Mouse (Mus musculus) inflammation-experienced regulatory T-cells, adult 6 months (primary cell): Measurements from ENCODE around the gene Sept5. TPM values are rescaled to one million over a fixed set of nuclear protein-coding genes. Genes with fewer than 3 reads are reported as not detected.

ENCODE experiments used
- ATAC-seq: one replicate; pipeline ENCODE4 v1.8.0; 2017
- polyA plus RNA-seq, 3 experiments: library from polyadenylated mRNA; unstranded; fragments of 100-300 nt; shearing (Covaris generic); gene quantifications; one replicate each; pipeline ENCODE4 v1.2.1; 2017

The Sept5 gene
- polyA plus RNA-seq, 3 experiments from 2014 or later: 0.72 to 0.78 (median 0.77) TPM

- ATAC-seq: no peak
These were observed 47.2 kb downstream of the Sept5 start for GRCm38 (mm10) chr16:18582426-18583148.

DNA sequence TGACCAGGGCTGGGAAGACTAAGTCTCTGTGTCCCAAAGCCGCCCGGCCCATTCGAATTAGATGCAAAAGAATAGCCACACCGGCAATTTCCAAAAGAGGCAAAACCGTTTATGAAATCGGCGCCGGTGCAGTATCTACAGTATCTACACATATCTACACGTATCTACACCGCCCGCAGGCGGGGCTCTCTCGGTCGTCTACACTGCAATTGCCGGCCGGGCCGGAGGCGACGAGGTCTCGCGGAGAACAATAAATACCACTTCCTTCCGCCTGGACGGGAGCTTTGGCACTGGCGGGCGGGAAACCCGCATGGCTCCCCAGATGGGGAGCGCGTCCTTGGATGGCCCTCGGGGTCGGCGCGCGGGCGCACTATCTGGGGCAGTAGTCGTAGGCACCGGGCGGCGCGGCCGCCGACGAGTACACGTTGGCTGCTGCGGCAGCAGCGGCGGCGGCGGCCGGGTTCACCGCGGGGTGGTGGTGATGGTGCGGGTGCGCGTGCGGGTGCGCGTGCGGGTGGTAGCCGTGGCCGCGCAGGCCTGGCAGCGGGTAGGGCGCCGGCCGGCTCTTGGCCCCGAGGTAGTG is 48.0 kb downstream of the Sept5 start:
- no peak for ATAC-seq

- no peak for ATAC-seq
These were observed 48.6 kb downstream of the Sept5 start for GRCm38 (mm10) chr16:18581050-18581622.

GRCm38 (mm10) chr16:18580389-18580788 is 49.4 kb downstream of the Sept5 start:
- ATAC-seq: no peak

GRCm38 (mm10) chr16:18577599-18578160 is 52.1 kb downstream of the Sept5 start:
- no peak for ATAC-seq

DNA sequence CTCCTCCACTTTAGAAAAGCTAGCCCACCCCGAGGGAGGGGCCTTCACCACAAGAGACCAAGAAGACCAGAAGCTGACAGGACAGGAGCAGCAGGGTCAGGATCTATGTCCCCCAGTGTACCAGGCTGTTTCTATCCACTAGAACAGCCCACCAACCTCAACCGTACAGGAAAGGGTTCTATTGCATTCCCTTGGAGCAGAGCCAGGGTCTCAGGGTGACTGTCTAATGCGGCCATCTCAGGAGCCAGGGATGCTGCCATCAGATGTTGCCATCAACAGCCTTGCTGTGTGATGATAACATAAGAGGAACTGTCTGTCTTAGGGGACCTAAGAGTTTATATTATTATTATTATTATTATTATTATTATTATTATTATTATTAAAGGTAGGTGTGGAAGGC is 52.7 kb downstream of the Sept5 start:
- ATAC-seq: no peak

GRCm38 (mm10) chr16:18574196-18574595 is 55.6 kb downstream of the Sept5 start:
- ATAC-seq: no peak

Other genes starting within 250 kb of the Sept5 start
- 10 to 100 TPM; 15.9 to 21.2 (median 20.4) TPM for gene Txnrd2, start 203.6 kb downstream of the Sept5 start, polyA plus RNA-seq
- 10 to 100 TPM; 51.4 to 56.7 (median 52.3) TPM for gene Comt, start 203.1 kb downstream of the Sept5 start, polyA plus RNA-seq
- 10 to 100 TPM; 11.2 to 23.9 (median 17.4) TPM for gene Gnb1l, start 131.2 kb downstream of the Sept5 start, polyA plus RNA-seq
- 1 to 10 TPM in 1 of 3 experiments, under 1 TPM in 2; 0.47 to 1.8 (median 0.86) TPM for gene Rtl10, start 131.1 kb downstream of the Sept5 start, polyA plus RNA-seq
- gene Tbx1, start 39.3 kb downstream of the Sept5 start, polyA plus RNA-seq: not detected
- not detected for gene Gp1bb, start 7.6 kb downstream of the Sept5 start, polyA plus RNA-seq
- gene Gm49601, start 3.5 kb downstream of the Sept5 start, polyA plus RNA-seq: not detected
- not detected for gene Cldn5, start 146.9 kb upstream of the Sept5 start, polyA plus RNA-seq
- 100 to 1,000 TPM; 119 to 181 (median 138) TPM for gene Ufd1, start 181.8 kb upstream of the Sept5 start, polyA plus RNA-seq
- 10 to 100 TPM in 1 of 3 experiments, 1 to 10 TPM in 2; 4.4 to 32.2 (median 6.3) TPM for gene Cdc45, start 182.0 kb upstream of the Sept5 start, polyA plus RNA-seq
- gene 2510002D24Rik, start 206.6 kb upstream of the Sept5 start, polyA plus RNA-seq: 100 to 1,000 TPM in 1 of 3 experiments, 10 to 100 TPM in 2; 69.8 to 105 (median 79.3) TPM
- not detected for gene Gm28539, start 206.6 kb upstream of the Sept5 start, polyA plus RNA-seq
- gene Mrpl40, start 246.9 kb upstream of the Sept5 start, polyA plus RNA-seq: 100 to 1,000 TPM in 1 of 3 experiments, 10 to 100 TPM in 2; 83.3 to 106 (median 88.3) TPM
- gene Hira, start 247.1 kb upstream of the Sept5 start, polyA plus RNA-seq: 10 to 100 TPM in 2 of 3 experiments, 1 to 10 TPM in 1; 7.9 to 10.8 (median 10.4) TPM